Mouse (Mus musculus) heart, embryonic 12.5 days (tissue): ENCODE data around the gene Vps72. TPM values are rescaled to one million over a fixed set of nuclear protein-coding genes. Genes with fewer than 3 reads are reported as not detected.
"Not testable (repeated sequence)": the region's sequence is repeated elsewhere in the genome, so short reads cannot be mapped to it uniquely, and the experiment has no call there.

Source experiments
- ATAC-seq: fragments of 200-750 bp; cut with Nextera tagmentation; 2 replicates; pipeline ENCODE4 v1.8.0; 2017; ENCODE audit warnings: moderate TSS enrichment, moderate library complexity; ENCODE audit not compliant: insufficient number of reproducible peaks, low FRiP score
- H3K27ac ChIP-seq: fragments of 300-500 bp; sonication (generic); 2 replicates; pipeline ENCODE4 v1.5.1; 2016; ENCODE audit warnings: mild to moderate bottlenecking, moderate library complexity; ENCODE audit not compliant: poor library complexity, severe bottlenecking
- H3K27me3 ChIP-seq: fragments of 300-500 bp; sonication (generic); replicated peaks from 2 replicates; pipeline ENCODE4 v1.6.1; 2016; ENCODE audit warnings: mild to moderate bottlenecking, moderate library complexity
- H3K36me3 ChIP-seq: fragments of 300-500 bp; sonication (generic); 2 replicates; pipeline ENCODE4 v1.6.1; 2016; ENCODE audit warnings: mild to moderate bottlenecking, moderate library complexity
- H3K4me1 ChIP-seq: fragments of 300-500 bp; sonication (generic); replicated peaks from 2 replicates; pipeline ENCODE4 v1.6.1; 2016; ENCODE audit warnings: mild to moderate bottlenecking
- H3K4me2 ChIP-seq: fragments of 300-500 bp; sonication (generic); 2 replicates; pipeline ENCODE4 v1.6.1; 2016; ENCODE audit warnings: mild to moderate bottlenecking, moderate library complexity
- H3K4me3 ChIP-seq: fragments of 300-500 bp; sonication (generic); 2 replicates; pipeline ENCODE4 v1.5.1; 2016; ENCODE audit warnings: mild to moderate bottlenecking
- H3K9ac ChIP-seq: fragments of 300-500 bp; sonication (generic); 2 replicates; pipeline ENCODE4 v1.6.1; 2016; ENCODE audit warnings: mild to moderate bottlenecking, moderate library complexity
- H3K9me3 ChIP-seq: fragments of 300-500 bp; sonication (generic); replicated peaks from 2 replicates; pipeline ENCODE4 v1.6.1; 2016; ENCODE audit warnings: mild to moderate bottlenecking, moderate library complexity
- WGBS: fragments of 180-500 bp; shearing (Covaris S2); methylation state at CpG from one replicate; pipeline ENCODE4 v1.1.7; 2016; 5-methylcytosine and 5-hydroxymethylcytosine counted together
- polyA plus RNA-seq: library from polyadenylated mRNA; unstranded; fragments of >200 nt; fragmentation: Nextera tagmentation; extraction: Ambion mirVana; gene quantifications from 2 replicates; pipeline ENCODE4 v1.2.1, GENCODE M21; 2016

The Vps72 gene
- polyA plus RNA-seq, 1 experiment from 2014 or later = 103 TPM

DNA sequence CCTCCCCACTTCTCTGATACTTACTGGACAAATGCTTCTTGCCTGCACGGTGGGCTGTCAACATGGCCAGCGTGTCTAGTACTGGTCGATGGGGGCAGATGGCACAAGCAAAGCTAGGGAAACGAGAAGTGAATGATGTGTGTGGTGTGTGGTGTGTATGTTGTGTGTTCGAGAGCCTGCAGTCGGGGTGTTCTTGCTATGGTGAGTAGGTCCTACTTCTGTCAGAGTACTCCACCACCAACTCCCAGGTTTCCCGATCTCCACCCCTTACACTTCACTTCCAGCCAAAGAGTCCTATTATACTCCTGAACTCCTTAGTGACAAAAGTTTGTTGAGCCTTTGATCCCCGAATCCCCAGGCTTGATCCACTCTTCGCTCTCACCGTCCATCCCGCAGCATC, 22.4 kb downstream of the Vps72 start:
- H3K4me2 ChIP-seq = peak overlapping the region; percentile 84
- H3K9ac ChIP-seq = peak overlapping the region; percentile 87
- no peak for ATAC-seq
- H3K4me1 ChIP-seq = peaks cover 19% of the 10 kb centered on the region
- H3K4me3 ChIP-seq = peak overlapping the region; percentile 85
- 55% methylated on average over 11 of the region's 11 CpGs for WGBS
- no peaks in the 10 kb centered on the region for H3K9me3 ChIP-seq
- peaks cover 33% of the 10 kb centered on the region for H3K36me3 ChIP-seq
- 0 out of 2 replicates have a peak overlapping the region, but pooled peaks have one; percentile 80 for H3K27ac ChIP-seq
- no peaks in the 10 kb centered on the region for H3K27me3 ChIP-seq

GRCm38 (mm10) chr3:95133680-95134101, 22.9 kb downstream of the Vps72 start, which contains the start of the genes Scnm1 and Lysmd1:
TSS of gene Scnm1 (minus strand) at chr3:95134011.
TSS of gene Lysmd1 (plus strand) at chr3:95134088.
- H3K27ac ChIP-seq = peak within 1 kb of the TSS; percentile 80
- peak within 1 kb of the TSS; percentile 84 for H3K4me2 ChIP-seq
- H3K4me3 ChIP-seq = peak within 1 kb of the TSS; percentile 85
- WGBS = under 1% methylated on average over 20 of the region's 20 CpGs
- peak; percentile 88 for ATAC-seq
- no peaks in the 10 kb centered on the region for H3K9me3 ChIP-seq
- peaks cover 30% of the 10 kb centered on the region for H3K36me3 ChIP-seq
- H3K9ac ChIP-seq = peak within 1 kb of the TSS; percentile 87
- peaks cover 19% of the 10 kb centered on the region for H3K4me1 ChIP-seq
- H3K27me3 ChIP-seq = no peaks in the 10 kb centered on the region

DNA sequence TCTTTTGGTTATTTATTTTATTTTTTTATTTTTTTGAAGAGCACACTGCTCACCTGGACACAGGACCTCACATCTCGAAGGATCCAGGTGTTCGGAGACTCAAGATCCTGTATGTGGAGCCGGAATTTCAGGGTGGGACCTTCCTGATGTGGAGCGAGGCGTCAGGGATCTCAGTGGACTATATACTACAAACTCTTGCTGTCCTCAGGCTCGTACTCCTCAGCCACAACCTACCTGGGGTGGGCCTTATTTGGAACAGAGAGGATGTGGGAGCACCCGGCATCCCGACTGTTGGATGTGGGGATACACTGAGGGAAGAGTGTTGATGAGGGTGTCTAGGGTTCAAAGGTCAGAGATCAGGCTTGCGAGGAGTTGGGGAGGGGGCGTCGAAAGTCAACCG, 23.3 kb downstream of the Vps72 start:
- Histone ChIP-seq H3K36me3 (peaks cover 25% of the 10 kb centered on the region), H3K4me1 (peaks cover 19% of the 10 kb centered on the region), H3K4me3 (peak overlapping the region; percentile 85)
- WGBS = no CpG with 5 or more reads among the region's 12 CpGs
- H3K27me3 ChIP-seq, H3K9me3 ChIP-seq, H3K9ac ChIP-seq, H3K4me2 ChIP-seq, H3K27ac ChIP-seq: not testable (repeated sequence)
- peak; percentile 40 for ATAC-seq

DNA sequence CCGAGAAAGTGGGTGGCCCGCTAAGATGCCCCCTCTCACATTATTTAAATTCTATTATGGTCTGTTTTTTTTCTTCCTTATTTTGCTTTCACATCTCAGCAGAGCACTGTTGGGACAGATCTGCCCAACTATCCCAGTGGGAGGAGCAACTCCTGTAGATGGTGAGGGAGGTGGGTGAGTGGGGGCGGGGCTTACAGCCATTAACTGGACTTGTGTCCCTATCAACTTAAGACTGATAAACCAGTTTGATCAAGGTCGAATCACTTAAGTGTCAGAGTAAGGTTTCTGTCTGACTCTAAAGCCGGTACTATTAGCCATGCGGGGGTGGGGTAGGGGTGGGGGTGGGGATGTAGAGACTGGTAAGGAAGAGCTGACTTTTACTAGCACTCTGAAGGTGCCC, 24.2 kb downstream of the Vps72 start:
- Histone ChIP-seq H3K27ac (no peak overlapping the region; the same call in 1 of the 2 replicates), H3K4me2 (peak overlapping the region; percentile 69), H3K4me1 (peaks cover 19% of the 10 kb centered on the region), H3K4me3 (peak overlapping the region; percentile 46), H3K9ac (no peak overlapping the region; the same call in 1 of the 2 replicates), H3K9me3 (no peaks in the 10 kb centered on the region), H3K27me3 (no peaks in the 10 kb centered on the region), H3K36me3 (peaks cover 18% of the 10 kb centered on the region)
- 17% methylated on average over 6 of the region's 6 CpGs for WGBS
- 0 out of 2 replicates have a peak, but pooled peaks have one; percentile 29 for ATAC-seq

DNA sequence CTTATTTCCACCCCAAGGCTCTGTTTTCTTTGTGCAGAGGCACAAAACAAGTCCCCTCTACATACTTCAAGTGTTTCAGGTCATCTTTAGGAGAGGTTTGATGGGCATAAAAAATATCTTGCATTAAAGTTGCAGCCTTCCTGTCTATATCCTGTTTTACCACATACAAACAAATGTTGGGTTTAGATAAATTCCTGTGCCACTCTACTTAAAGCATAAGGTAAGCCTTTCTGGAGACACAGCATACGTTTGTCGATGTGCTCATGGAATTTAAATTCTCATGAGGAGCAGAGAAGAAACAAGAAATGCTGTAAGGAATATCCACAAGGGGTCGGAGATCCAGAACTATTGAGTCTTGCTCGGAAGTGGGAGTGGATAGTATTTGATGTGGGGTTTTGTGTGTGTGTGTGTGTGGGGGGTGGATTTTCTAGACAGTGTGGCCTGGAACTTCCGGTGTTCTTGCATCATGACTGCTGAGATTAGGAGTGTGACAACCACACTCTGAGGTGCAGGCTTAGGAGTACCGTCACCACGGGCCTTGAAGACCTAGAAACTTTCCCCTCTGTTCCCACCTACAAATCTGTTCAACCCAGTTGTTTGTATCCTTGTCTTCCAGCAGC, 24.7 kb downstream of the Vps72 start:
- H3K9ac ChIP-seq = no peak overlapping the region
- peaks cover 19% of the 10 kb centered on the region for H3K4me1 ChIP-seq
- peaks cover 15% of the 10 kb centered on the region for H3K36me3 ChIP-seq
- 77% methylated on average over 7 of the region's 7 CpGs for WGBS
- H3K27ac ChIP-seq = no peak overlapping the region
- H3K4me2 ChIP-seq = peak overlapping the region; percentile 69
- H3K9me3 ChIP-seq = no peaks in the 10 kb centered on the region
- peak overlapping the region; percentile 46 for H3K4me3 ChIP-seq
- ATAC-seq = no peak
- no peaks in the 10 kb centered on the region for H3K27me3 ChIP-seq

GRCm38 (mm10) chr3:95136336-95136735, 25.5 kb downstream of the Vps72 start:
- H3K27me3 ChIP-seq = no peaks in the 10 kb centered on the region
- WGBS = 85% methylated on average over 3 of the region's 3 CpGs
- ATAC-seq = no peak
- H3K4me1 ChIP-seq = peaks cover 19% of the 10 kb centered on the region
- no peak overlapping the region for H3K4me2 ChIP-seq
- no peaks in the 10 kb centered on the region; the same call in 1 of the 2 replicates for H3K9me3 ChIP-seq
- H3K4me3 ChIP-seq = no peak overlapping the region
- H3K27ac ChIP-seq = no peak overlapping the region
- no peak overlapping the region for H3K9ac ChIP-seq
- peaks cover 16% of the 10 kb centered on the region for H3K36me3 ChIP-seq

GRCm38 (mm10) chr3:95139586-95140288, 28.9 kb downstream of the Vps72 start:
- no peak for ATAC-seq
- H3K4me1 ChIP-seq = peaks cover 14% of the 10 kb centered on the region
- H3K27me3 ChIP-seq = no peaks in the 10 kb centered on the region
- no peak overlapping the region; the same call in 1 of the 2 replicates for H3K9ac ChIP-seq
- H3K4me2 ChIP-seq = peak overlapping the region; percentile 42
- no peaks in the 10 kb centered on the region; the same call in 1 of the 2 replicates for H3K9me3 ChIP-seq
- 0 out of 2 replicates have a peak, but pooled peaks cover 8% of the 10 kb centered on the region for H3K36me3 ChIP-seq
- 56% methylated on average over 25 of the region's 25 CpGs for WGBS
- no peak overlapping the region for H3K4me3 ChIP-seq
- H3K27ac ChIP-seq = no peak overlapping the region

- WGBS = 43% methylated on average over 18 of the region's 18 CpGs
- Histone ChIP-seq H3K27ac (no peak overlapping the region), H3K4me2 (peak overlapping the region; percentile 42), H3K9ac (no peak overlapping the region; the same call in 1 of the 2 replicates), H3K4me3 (no peak overlapping the region), H3K9me3 (no peaks in the 10 kb centered on the region; the same call in 1 of the 2 replicates), H3K27me3 (no peaks in the 10 kb centered on the region), H3K4me1 (peaks cover 9% of the 10 kb centered on the region), H3K36me3 (0 out of 2 replicates have a peak, but pooled peaks cover 8% of the 10 kb centered on the region)
- no peak for ATAC-seq
Measured at GRCm38 (mm10) chr3:95140289-95140595, 29.4 kb downstream of the Vps72 start.

GRCm38 (mm10) chr3:95140795-95141194, 30.0 kb downstream of the Vps72 start:
- Histone ChIP-seq H3K27me3 (no peaks in the 10 kb centered on the region), H3K36me3 (0 out of 2 replicates have a peak, but pooled peaks cover 8% of the 10 kb centered on the region), H3K4me2 (peak overlapping the region; percentile 42; the same call in 1 of the 2 replicates), H3K4me1 (peaks cover 3% of the 10 kb centered on the region), H3K9ac (no peak overlapping the region), H3K4me3 (no peak overlapping the region), H3K27ac (no peak overlapping the region), H3K9me3 (no peaks in the 10 kb centered on the region; the same call in 1 of the 2 replicates)
- WGBS = 80% methylated on average over 6 of the region's 6 CpGs
- ATAC-seq = no peak

- 91% methylated on average over 9 of the region's 9 CpGs for WGBS
Measured at GRCm38 (mm10) chr3:95141474-95141873, 30.7 kb downstream of the Vps72 start.

GRCm38 (mm10) chr3:95141952-95142616, 31.3 kb downstream of the Vps72 start, which contains the start of gene Tnfaip8l2:
TSS of gene Tnfaip8l2 (minus strand) at chr3:95142360.
- WGBS = 78% methylated on average over 10 of the region's 10 CpGs
- 0 out of 2 replicates have a peak, but pooled peaks cover 8% of the 10 kb centered on the region for H3K36me3 ChIP-seq
- H3K4me3 ChIP-seq = no peak within 1 kb of the TSS
- no peaks in the 10 kb centered on the region for H3K27me3 ChIP-seq
- ATAC-seq = no peak
- no peaks in the 10 kb centered on the region for H3K4me1 ChIP-seq
- no peak within 1 kb of the TSS for H3K27ac ChIP-seq
- no peak within 1 kb of the TSS for H3K9ac ChIP-seq
- H3K9me3 ChIP-seq = no peaks in the 10 kb centered on the region; the same call in 1 of the 2 replicates
- H3K4me2 ChIP-seq = no peak within 1 kb of the TSS

More at GRCm38 (mm10) chr3:95141474-95141873, 30.7 kb downstream of the Vps72 start:
- H3K36me3 ChIP-seq = 0 out of 2 replicates have a peak, but pooled peaks cover 8% of the 10 kb centered on the region
- H3K27ac ChIP-seq = no peak overlapping the region
- H3K27me3 ChIP-seq = no peaks in the 10 kb centered on the region
- H3K9ac ChIP-seq = no peak overlapping the region
- H3K4me2 ChIP-seq = no peak overlapping the region
- no peaks in the 10 kb centered on the region; the same call in 1 of the 2 replicates for H3K9me3 ChIP-seq
- no peaks in the 10 kb centered on the region for H3K4me1 ChIP-seq
- H3K4me3 ChIP-seq = no peak overlapping the region
- no peak for ATAC-seq
